Mouse (Mus musculus): ENCODE data around the gene Foxc1. TPM values are rescaled to one million over a fixed set of nuclear protein-coding genes. Genes with fewer than 3 reads are reported as not detected.
A peak's percentile ranks its signal among the peaks of the same experiment; 100 is the strongest.

Foxc1 gene
- polyA plus RNA-seq, 1 experiment from 2014 or later = 6.4 TPM

DNA sequence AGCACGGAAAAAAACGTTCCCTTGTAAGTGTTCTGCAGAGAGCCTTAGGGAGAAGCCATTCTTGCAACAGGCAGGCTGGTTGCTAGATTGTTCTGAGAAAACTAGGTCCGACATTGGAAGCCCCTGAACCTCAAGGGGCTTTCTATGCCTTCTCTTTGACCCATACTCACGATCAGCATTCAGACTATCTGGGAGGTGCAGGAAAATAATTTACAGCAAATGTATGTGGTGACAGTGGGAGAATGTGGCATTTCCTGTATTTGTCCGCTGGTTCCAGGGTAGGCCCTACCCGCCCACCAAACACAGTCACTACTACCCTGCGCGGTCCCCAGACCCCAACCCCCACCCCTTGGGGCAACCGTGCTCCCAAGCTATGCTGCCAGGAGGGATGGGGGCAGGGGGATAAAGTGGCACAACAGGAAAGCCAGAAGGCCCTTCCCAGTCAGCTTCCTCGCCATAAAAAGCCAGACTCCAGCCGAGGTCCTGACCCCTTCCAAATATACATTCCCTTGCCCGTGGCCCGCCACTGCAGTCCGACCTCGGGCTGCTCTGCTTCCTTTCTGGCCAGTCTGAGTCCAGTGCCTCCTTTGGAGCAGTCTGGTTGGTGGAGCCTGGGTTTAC is 9.1 kb downstream of the Foxc1 start:
- H3K27me3 ChIP-seq (ENCODE audit: control insufficient read depth, insufficient read depth, low read length) = peaks cover 49% of the 10 kb centered on the region
- H3K9me3 ChIP-seq (ENCODE audit: control insufficient read depth, low read length) = no peaks in the 10 kb centered on the region
- no peak overlapping the region; the same call in 1 of the 2 replicates for H3K9ac ChIP-seq (ENCODE audit: low read length)
- no peak overlapping the region for H3K4me3 ChIP-seq (ENCODE audit: low read depth, low read length)
- WGBS = 7% methylated on average over 15 of the region's 15 CpGs
- peak overlapping the region; percentile 31 for H3K4me2 ChIP-seq (ENCODE audit: low read depth, severe bottlenecking)
- no peaks in the 10 kb centered on the region for H3K36me3 ChIP-seq (ENCODE audit: control insufficient read depth, insufficient read depth, low read length)
- DNase-seq (ENCODE audit: low spot score) = peak; percentile 66
- H3K4me1 ChIP-seq (ENCODE audit: control insufficient read depth, insufficient read depth, low read length) = peaks cover 39% of the 10 kb centered on the region
- no peak overlapping the region for H3K27ac ChIP-seq (replicated peaks; ENCODE audit: low read depth, low read length)
- ATAC-seq (ENCODE audit: insufficient number of reproducible peaks, low FRiP score, low TSS enrichment, low read depth) = peak; percentile 37; the same call in 1 of the 2 replicates

DNA sequence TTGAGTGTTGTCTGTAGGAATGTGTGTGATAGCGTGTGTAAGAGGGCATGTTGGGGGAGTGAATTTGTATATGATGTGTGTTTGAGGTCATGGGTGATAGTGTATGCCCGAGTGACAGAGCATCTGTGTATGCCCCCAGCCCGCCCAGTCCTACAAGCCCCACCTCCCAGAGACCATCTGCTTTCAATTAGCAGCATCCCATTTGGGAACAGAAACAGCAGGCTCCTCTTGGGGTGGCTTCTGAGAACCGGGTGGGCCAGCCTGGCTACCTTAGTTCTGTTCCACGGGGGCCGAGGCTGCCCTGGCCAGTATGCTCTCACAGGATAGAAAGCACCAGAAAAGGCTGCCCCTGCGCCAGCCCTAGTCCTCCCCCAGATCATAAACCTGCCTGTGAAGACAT is 11.9 kb downstream of the Foxc1 start:
- no peak overlapping the region for H3K4me2 ChIP-seq (ENCODE audit: low read depth, severe bottlenecking)
- peak; percentile 47 for DNase-seq (ENCODE audit: low spot score)
- H3K9me3 ChIP-seq (ENCODE audit: control insufficient read depth, low read length) = no peaks in the 10 kb centered on the region
- H3K36me3 ChIP-seq (ENCODE audit: control insufficient read depth, insufficient read depth, low read length) = no peaks in the 10 kb centered on the region
- H3K4me3 ChIP-seq (ENCODE audit: low read depth, low read length) = no peak overlapping the region
- no peak overlapping the region for H3K9ac ChIP-seq (ENCODE audit: low read length)
- H3K4me1 ChIP-seq (ENCODE audit: control insufficient read depth, insufficient read depth, low read length) = peaks cover 58% of the 10 kb centered on the region
- no peak for ATAC-seq (ENCODE audit: insufficient number of reproducible peaks, low FRiP score, low TSS enrichment, low read depth)
- WGBS = 13% methylated on average over 7 of the region's 7 CpGs
- H3K27me3 ChIP-seq (ENCODE audit: control insufficient read depth, insufficient read depth, low read length) = peaks cover 25% of the 10 kb centered on the region
- no peak overlapping the region for H3K27ac ChIP-seq (replicated peaks; ENCODE audit: low read depth, low read length)

DNA sequence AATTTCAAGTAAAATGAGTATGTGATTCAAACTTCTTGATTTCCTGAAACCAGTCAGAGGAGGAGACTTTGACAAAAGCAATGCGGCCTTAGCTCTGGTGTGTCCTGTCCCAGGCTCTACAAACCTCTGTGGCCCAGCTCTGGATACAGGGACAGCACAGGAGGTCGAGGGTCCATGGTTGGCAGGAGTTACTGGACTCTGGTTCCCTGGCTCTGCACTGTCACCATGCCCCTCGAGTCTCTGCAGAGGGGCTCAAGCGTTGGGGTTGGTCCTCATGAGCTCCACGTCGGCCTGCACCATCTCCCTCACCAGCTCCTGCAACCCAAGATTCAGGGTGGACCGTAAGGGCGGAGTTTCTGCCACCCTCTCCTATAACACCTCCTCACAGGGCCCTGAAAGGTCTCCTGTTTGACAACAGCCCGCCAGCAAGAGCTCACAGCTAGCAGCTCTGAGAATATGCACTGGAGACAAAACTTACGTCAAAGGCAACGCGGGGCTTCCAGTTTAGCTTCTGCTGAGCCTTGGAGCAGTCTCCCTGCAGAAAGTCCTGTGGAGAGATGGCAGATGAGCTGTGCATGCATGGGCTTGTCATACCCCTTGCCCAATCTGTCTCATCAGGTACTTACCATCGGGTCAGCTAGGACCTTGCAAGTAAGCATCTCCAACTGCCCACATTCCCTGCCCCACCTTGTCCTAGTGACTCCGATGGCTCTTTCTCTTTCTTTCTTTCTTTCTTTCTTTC is 13.4 kb downstream of the Foxc1 start:
- no peaks in the 10 kb centered on the region for H3K9me3 ChIP-seq (ENCODE audit: control insufficient read depth, low read length)
- no peak overlapping the region for H3K9ac ChIP-seq (ENCODE audit: low read length)
- H3K27ac ChIP-seq (replicated peaks; ENCODE audit: low read depth, low read length) = no peak overlapping the region
- peaks cover 14% of the 10 kb centered on the region for H3K27me3 ChIP-seq (ENCODE audit: control insufficient read depth, insufficient read depth, low read length)
- ATAC-seq (ENCODE audit: insufficient number of reproducible peaks, low FRiP score, low TSS enrichment, low read depth) (no peak), DNase-seq (ENCODE audit: low spot score) (peak; percentile 48)
- peaks cover 58% of the 10 kb centered on the region for H3K4me1 ChIP-seq (ENCODE audit: control insufficient read depth, insufficient read depth, low read length)
- 19% methylated on average over 14 of the region's 14 CpGs for WGBS
- H3K4me3 ChIP-seq (ENCODE audit: low read depth, low read length) = no peak overlapping the region
- H3K36me3 ChIP-seq (ENCODE audit: control insufficient read depth, insufficient read depth, low read length) = no peaks in the 10 kb centered on the region
- peak overlapping the region; percentile 27; the same call in 1 of the 2 replicates for H3K4me2 ChIP-seq (ENCODE audit: low read depth, severe bottlenecking)

DNA sequence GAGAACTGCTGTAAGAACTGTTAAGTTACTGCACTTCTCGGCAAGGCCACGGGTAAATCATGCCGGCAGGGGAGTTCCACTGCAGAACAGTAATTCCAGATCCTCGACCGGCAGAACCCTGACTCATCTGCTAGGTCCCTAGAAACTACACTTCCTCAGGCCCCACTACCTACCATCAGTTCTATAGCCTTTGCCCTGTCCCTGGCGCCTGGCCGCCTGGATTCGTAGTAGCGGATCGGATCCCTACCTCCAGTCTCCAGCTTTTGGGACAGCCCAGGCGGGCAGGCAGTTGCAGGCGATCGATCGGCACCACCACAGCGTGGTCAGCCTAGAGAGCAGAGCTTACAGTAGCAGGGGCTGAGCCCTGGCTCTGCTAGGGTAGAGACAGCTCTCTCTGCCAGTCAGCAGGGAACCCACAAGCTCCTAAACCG is 14.2 kb downstream of the Foxc1 start:
- Histone ChIP-seq H3K27ac (replicated peaks; ENCODE audit: low read depth, low read length) (no peak overlapping the region), H3K4me3 (ENCODE audit: low read depth, low read length) (peak overlapping the region; percentile 12; the same call in 1 of the 2 replicates), H3K4me2 (ENCODE audit: low read depth, severe bottlenecking) (peak overlapping the region; percentile 41), H3K27me3 (ENCODE audit: control insufficient read depth, insufficient read depth, low read length) (peaks cover 13% of the 10 kb centered on the region; the same call in 1 of the 2 replicates), H3K9me3 (ENCODE audit: control insufficient read depth, low read length) (no peaks in the 10 kb centered on the region), H3K9ac (ENCODE audit: low read length) (peak overlapping the region; percentile 43; the same call in 1 of the 2 replicates), H3K4me1 (ENCODE audit: control insufficient read depth, insufficient read depth, low read length) (peaks cover 56% of the 10 kb centered on the region), H3K36me3 (ENCODE audit: control insufficient read depth, insufficient read depth, low read length) (no peaks in the 10 kb centered on the region)
- WGBS = 0% methylated on average over 16 of the region's 16 CpGs
- 0 out of 2 replicates have a peak, but pooled peaks have one; percentile 41 for ATAC-seq (ENCODE audit: insufficient number of reproducible peaks, low FRiP score, low TSS enrichment, low read depth)
- peak; percentile 75 for DNase-seq (ENCODE audit: low spot score)

DNA sequence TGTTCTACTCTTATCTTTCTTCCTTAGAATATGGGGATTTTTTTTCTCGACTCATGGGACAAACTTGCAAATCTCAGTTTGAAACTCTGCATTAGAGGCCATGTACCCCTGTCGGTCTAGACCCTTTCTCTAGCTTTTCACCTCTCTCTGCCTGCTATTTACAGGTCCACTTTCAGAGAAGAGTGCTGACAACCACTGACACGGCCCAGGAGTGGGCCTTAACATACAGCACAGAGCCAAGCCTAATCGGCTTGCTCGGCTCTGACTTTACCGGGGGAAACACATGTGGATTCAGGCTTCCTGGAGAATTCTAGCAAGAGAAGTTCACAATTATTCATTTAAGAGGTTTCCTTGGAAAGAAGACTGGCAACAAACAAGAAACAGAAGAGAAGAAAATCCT is 14.6 kb downstream of the Foxc1 start:
- Histone ChIP-seq H3K4me2 (ENCODE audit: low read depth, severe bottlenecking) (peak overlapping the region; percentile 41), H3K27me3 (ENCODE audit: control insufficient read depth, insufficient read depth, low read length) (peaks cover 13% of the 10 kb centered on the region; the same call in 1 of the 2 replicates), H3K4me1 (ENCODE audit: control insufficient read depth, insufficient read depth, low read length) (peaks cover 51% of the 10 kb centered on the region), H3K9me3 (ENCODE audit: control insufficient read depth, low read length) (no peaks in the 10 kb centered on the region), H3K27ac (replicated peaks; ENCODE audit: low read depth, low read length) (no peak overlapping the region), H3K4me3 (ENCODE audit: low read depth, low read length) (no peak overlapping the region; the same call in 1 of the 2 replicates), H3K9ac (ENCODE audit: low read length) (no peak overlapping the region; the same call in 1 of the 2 replicates), H3K36me3 (ENCODE audit: control insufficient read depth, insufficient read depth, low read length) (no peaks in the 10 kb centered on the region)
- DNase-seq (ENCODE audit: low spot score) (no peak), ATAC-seq (ENCODE audit: insufficient number of reproducible peaks, low FRiP score, low TSS enrichment, low read depth) (no peak)
- 4% methylated on average over 6 of the region's 6 CpGs for WGBS

DNA sequence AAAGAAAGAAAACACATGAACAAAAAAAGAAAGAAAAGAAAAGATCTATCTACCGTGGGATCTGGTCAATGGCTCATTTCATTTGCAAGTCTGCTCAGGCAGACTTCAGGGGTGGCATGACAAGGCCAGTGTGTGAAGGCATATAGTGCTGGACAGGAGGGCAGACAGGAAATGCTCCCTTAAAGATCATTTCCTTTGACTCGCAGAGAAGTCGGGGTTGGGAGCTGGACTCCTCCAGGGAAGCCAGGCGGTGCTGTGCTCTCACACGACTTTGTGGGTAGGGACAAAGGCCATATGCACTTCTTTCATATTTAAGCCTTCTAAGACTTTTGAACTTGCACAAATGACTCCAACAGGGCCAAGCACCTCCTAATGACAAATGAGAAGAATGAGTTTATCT is 16.9 kb downstream of the Foxc1 start:
- no peak overlapping the region for H3K27ac ChIP-seq (replicated peaks; ENCODE audit: low read depth, low read length)
- no peaks in the 10 kb centered on the region for H3K9me3 ChIP-seq (ENCODE audit: control insufficient read depth, low read length)
- no peak for DNase-seq (ENCODE audit: low spot score)
- H3K27me3 ChIP-seq (ENCODE audit: control insufficient read depth, insufficient read depth, low read length) = peaks cover 8% of the 10 kb centered on the region; the same call in 1 of the 2 replicates
- H3K4me3 ChIP-seq (ENCODE audit: low read depth, low read length) = no peak overlapping the region
- ATAC-seq (ENCODE audit: insufficient number of reproducible peaks, low FRiP score, low TSS enrichment, low read depth) = no peak
- no peak overlapping the region for H3K9ac ChIP-seq (ENCODE audit: low read length)
- H3K36me3 ChIP-seq (ENCODE audit: control insufficient read depth, insufficient read depth, low read length) = no peaks in the 10 kb centered on the region
- H3K4me1 ChIP-seq (ENCODE audit: control insufficient read depth, insufficient read depth, low read length) = peaks cover 37% of the 10 kb centered on the region
- WGBS = 5% methylated on average over 5 of the region's 5 CpGs
- no peak overlapping the region for H3K4me2 ChIP-seq (ENCODE audit: low read depth, severe bottlenecking)

DNA sequence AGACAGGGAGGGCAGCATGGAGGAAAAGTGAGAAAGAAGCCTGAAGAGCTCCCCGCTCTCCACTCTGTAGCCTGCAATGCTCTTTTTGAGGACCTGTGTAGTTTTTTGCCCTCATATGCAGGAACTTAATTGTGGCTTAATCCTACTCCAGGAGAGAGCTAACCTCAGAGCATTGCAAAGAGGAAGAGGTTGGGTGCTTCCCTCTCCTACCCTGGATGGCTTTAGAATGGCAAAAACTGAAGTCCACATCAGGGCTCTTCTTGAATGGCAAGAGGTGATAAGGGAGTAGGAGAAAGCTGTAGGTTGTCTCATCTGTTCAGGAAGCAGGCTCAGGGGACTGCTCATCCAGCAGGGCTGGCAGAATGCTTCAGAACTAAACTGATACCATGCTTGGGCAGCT is 18.7 kb downstream of the Foxc1 start:
- no peak for DNase-seq (ENCODE audit: low spot score)
- H3K4me2 ChIP-seq (ENCODE audit: low read depth, severe bottlenecking) = no peak overlapping the region
- 90% methylated on average over 1 of the region's 1 CpGs for whole genome bisulfite sequencing
- ATAC-seq (ENCODE audit: insufficient number of reproducible peaks, low FRiP score, low TSS enrichment, low read depth) = no peak
- H3K9ac ChIP-seq (ENCODE audit: low read length) = no peak overlapping the region
- H3K4me1 ChIP-seq (ENCODE audit: control insufficient read depth, insufficient read depth, low read length) = peaks cover 29% of the 10 kb centered on the region
- no peak overlapping the region for H3K4me3 ChIP-seq (ENCODE audit: low read depth, low read length)
- no peaks in the 10 kb centered on the region for H3K36me3 ChIP-seq (ENCODE audit: control insufficient read depth, insufficient read depth, low read length)
- no peak overlapping the region for H3K27ac ChIP-seq (replicated peaks; ENCODE audit: low read depth, low read length)
- peaks cover 4% of the 10 kb centered on the region; the same call in 1 of the 2 replicates for H3K27me3 ChIP-seq (ENCODE audit: control insufficient read depth, insufficient read depth, low read length)
- no peaks in the 10 kb centered on the region for H3K9me3 ChIP-seq (ENCODE audit: control insufficient read depth, low read length)

DNA sequence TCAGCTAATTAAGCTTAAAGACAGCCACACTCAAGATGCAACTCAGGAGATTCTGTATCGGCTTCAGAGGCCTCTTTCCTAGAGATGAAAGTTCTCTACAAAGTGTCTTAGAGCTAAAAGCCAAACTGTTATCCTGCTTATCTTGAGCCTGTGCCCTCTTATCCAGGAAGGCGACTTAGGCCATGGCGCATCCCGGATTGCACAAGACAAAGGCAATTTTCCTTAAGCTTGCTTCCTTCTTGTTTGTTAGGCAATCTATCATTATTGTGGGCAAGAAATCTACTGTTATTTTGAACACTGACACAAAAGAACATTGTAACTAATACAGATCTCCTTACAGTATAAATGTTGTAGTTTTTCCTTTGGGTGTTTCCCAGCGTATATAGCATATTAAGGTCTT is 20.7 kb downstream of the Foxc1 start:
- Histone ChIP-seq H3K4me1 (ENCODE audit: control insufficient read depth, insufficient read depth, low read length) (peaks cover 14% of the 10 kb centered on the region; the same call in 1 of the 2 replicates), H3K36me3 (ENCODE audit: control insufficient read depth, insufficient read depth, low read length) (no peaks in the 10 kb centered on the region), H3K4me2 (ENCODE audit: low read depth, severe bottlenecking) (no peak overlapping the region), H3K27ac (replicated peaks; ENCODE audit: low read depth, low read length) (no peak overlapping the region), H3K9me3 (ENCODE audit: control insufficient read depth, low read length) (no peaks in the 10 kb centered on the region), H3K9ac (ENCODE audit: low read length) (no peak overlapping the region), H3K4me3 (ENCODE audit: low read depth, low read length) (no peak overlapping the region), H3K27me3 (ENCODE audit: control insufficient read depth, insufficient read depth, low read length) (peaks cover 4% of the 10 kb centered on the region; the same call in 1 of the 2 replicates)
- WGBS = 78% methylated on average over 5 of the region's 5 CpGs
- DNase-seq (ENCODE audit: low spot score) = no peak
- no peak for ATAC-seq (ENCODE audit: insufficient number of reproducible peaks, low FRiP score, low TSS enrichment, low read depth)

All from limb, embryonic 11.5 days (tissue).